Mouse (Mus musculus) CH12.LX (cell line): ENCODE results near the gene Far1. TPM values are rescaled to one million over a fixed set of nuclear protein-coding genes. Genes with fewer than 3 reads are reported as not detected.

Experiments used
- DNase-seq: peaks from one replicate; pipeline ENCODE4 v3.0.0-alpha.2; 2013; ENCODE audit errors: extremely low read depth
- H3K27ac ChIP-seq: 2 replicates; pipeline ENCODE4 v1.5.1; 2012; ENCODE audit warnings: low read depth, mild to moderate bottlenecking, control low read depth, moderate library complexity; ENCODE audit not compliant: insufficient read depth
- H3K27me3 ChIP-seq: replicated peaks from 2 replicates; pipeline ENCODE3; 2012; ENCODE audit warnings: inconsistent platforms
- H3K36me3 ChIP-seq, 2 experiments: replicated peaks in 1 of 2; 2 replicates each; pipeline versions ENCODE3 to v1.6.1; 2012; ENCODE audit warnings: inconsistent platforms in 1 of 2, low read length in 1 of 2, mild to moderate bottlenecking in 1 of 2, mixed read lengths in 1 of 2, moderate library complexity in 1 of 2; ENCODE audit not compliant: control insufficient read depth in 1 of 2, insufficient read depth in 1 of 2
- H3K4me1 ChIP-seq, 2 experiments: 2 replicates each; pipeline ENCODE4 v1.6.1; 2012; ENCODE audit warnings: inconsistent platforms in 1 of 2, moderate library complexity in 1 of 2; ENCODE audit not compliant: insufficient read depth in 2 of 2, control insufficient read depth in 1 of 2
- H3K4me2 ChIP-seq: 2 replicates; pipeline ENCODE4 v1.6.1; 2012; ENCODE audit warnings: low read depth, mild to moderate bottlenecking, control low read depth; ENCODE audit not compliant: poor library complexity, insufficient read depth, severe bottlenecking
- H3K4me3 ChIP-seq, 3 experiments: fragments of 150-350 bp in 1 of 3; sonication (generic) in 1 of 3; replicated peaks in 1 of 3; 2 replicates each; pipeline versions ENCODE3 to v1.5.1; 2011 to 2012; ENCODE audit warnings: low read depth in 2 of 3, low read length in 2 of 3, mild to moderate bottlenecking in 2 of 3, moderate library complexity in 2 of 3, control low read depth in 1 of 3, improper control_type of control experiment in 1 of 3, inconsistent platforms in 1 of 3, mixed read lengths in 1 of 3; ENCODE audit not compliant: poor library complexity in 1 of 3
- H3K79me2 ChIP-seq: replicated peaks from 2 replicates; pipeline ENCODE4 v1.6.1; 2012; ENCODE audit warnings: mild to moderate bottlenecking, moderate library complexity; ENCODE audit not compliant: control insufficient read depth, poor library complexity, insufficient read depth, severe bottlenecking; ENCODE audit errors: extremely low read depth
- H3K9ac ChIP-seq: 2 replicates; pipeline ENCODE4 v1.6.1; 2012; ENCODE audit warnings: low read depth, mild to moderate bottlenecking, control low read depth, moderate library complexity; ENCODE audit not compliant: insufficient read depth
- H3K9me3 ChIP-seq: replicated peaks from 2 replicates; pipeline ENCODE3; 2012; ENCODE audit warnings: low read length, inconsistent platforms, mixed read lengths
- EP300 ChIP-seq: IDR thresholded peaks from 2 replicates; pipeline ENCODE4 v1.6.1; 2011; ENCODE audit warnings: low read length, improper control_type of control experiment
- HCFC1 ChIP-seq: IDR thresholded peaks from 2 replicates; pipeline ENCODE4 v1.6.1; 2012; ENCODE audit warnings: low read depth, mild to moderate bottlenecking, inconsistent platforms, low read length, improper control_type of control experiment
- IRF4 ChIP-seq: IDR thresholded peaks from 2 replicates; pipeline ENCODE4 v1.6.1; 2014; ENCODE audit warnings: low read depth, mild to moderate bottlenecking, inconsistent platforms, low read length, improper control_type of control experiment
- JUND ChIP-seq: conservative IDR thresholded peaks from 2 replicates; pipeline ENCODE4 v1.6.1; 2011; ENCODE audit warnings: low read depth, low read length, improper control_type of control experiment
- MAFK ChIP-seq: IDR thresholded peaks from 2 replicates; pipeline ENCODE4 v1.6.1; 2011; ENCODE audit warnings: low read length, improper control_type of control experiment; ENCODE audit not compliant: insufficient replicate concordance
- NRF1 ChIP-seq: IDR thresholded peaks from 2 replicates; pipeline ENCODE4 v1.6.1; 2014; ENCODE audit warnings: low read depth, mild to moderate bottlenecking, inconsistent platforms, low read length, improper control_type of control experiment, moderate library complexity
- PAX5 ChIP-seq: IDR thresholded peaks from 2 replicates; pipeline ENCODE4 v1.6.1; 2012; ENCODE audit warnings: low read length, inconsistent platforms, mixed read lengths
- SMC3 ChIP-seq: IDR thresholded peaks from 2 replicates; pipeline ENCODE4 v1.6.1; 2011; ENCODE audit warnings: low read depth, low read length, improper control_type of control experiment
- TBP ChIP-seq: conservative IDR thresholded peaks from 2 replicates; pipeline ENCODE4 v1.6.1; 2011; ENCODE audit warnings: low read depth, low read length, improper control_type of control experiment
- TCF12 ChIP-seq: IDR thresholded peaks from 2 replicates; pipeline ENCODE4 v1.6.1; 2014; ENCODE audit warnings: low read depth, mild to moderate bottlenecking, inconsistent platforms, low read length, improper control_type of control experiment
- USF1 ChIP-seq: IDR thresholded peaks from 2 replicates; pipeline ENCODE4 v1.6.1; 2014; ENCODE audit warnings: low read depth, mild to moderate bottlenecking, inconsistent platforms, low read length, improper control_type of control experiment
- ZKSCAN1 ChIP-seq: IDR thresholded peaks from 2 replicates; pipeline ENCODE4 v1.6.1; 2012; ENCODE audit warnings: low read depth, inconsistent platforms, low read length, improper control_type of control experiment, borderline replicate concordance
- dilution Hi-C: fragments of 300-500 bp; cut with MboI; formaldehyde crosslinking; loops from 2 replicates; pipeline ENCODE4 v1.14.3; 2020; ENCODE audit warnings: low sequenced_read_pairs; ENCODE audit not compliant: extremely low pct_unique_long_range_greater_than_20kb, extremely low pct_ligation_motif_present
- in situ Hi-C: fragments of 300-500 bp; cut with MboI; formaldehyde crosslinking; loops from 3 replicates; pipeline ENCODE4 v1.14.3; 2019; ENCODE audit warnings: low sequenced_read_pairs, low pct_ligation_motif_present, low pct_unique_long_range_greater_than_20kb, mixed read lengths
- polyA plus RNA-seq: library from polyadenylated mRNA; unstranded; fragments of >175 nt; gene quantifications from 2 replicates; pipeline ENCODE4 v1.2.1, GENCODE M21; 2012; ENCODE audit warnings: low read depth; ENCODE audit not compliant: insufficient read length
- total RNA-seq, 2 experiments: library from RNA; depleted of rRNA; stranded (reverse); fragments of 300-350 nt in 1 of 2; fragments of >200 nt in 1 of 2; gene quantifications; 2 replicates each; pipeline ENCODE4 v1.2.3; 2012 to 2014

Gene Far1
- total and polyA plus RNA-seq, 3 experiments = 73.4 to 170 (median 97.3) TPM

DNA sequence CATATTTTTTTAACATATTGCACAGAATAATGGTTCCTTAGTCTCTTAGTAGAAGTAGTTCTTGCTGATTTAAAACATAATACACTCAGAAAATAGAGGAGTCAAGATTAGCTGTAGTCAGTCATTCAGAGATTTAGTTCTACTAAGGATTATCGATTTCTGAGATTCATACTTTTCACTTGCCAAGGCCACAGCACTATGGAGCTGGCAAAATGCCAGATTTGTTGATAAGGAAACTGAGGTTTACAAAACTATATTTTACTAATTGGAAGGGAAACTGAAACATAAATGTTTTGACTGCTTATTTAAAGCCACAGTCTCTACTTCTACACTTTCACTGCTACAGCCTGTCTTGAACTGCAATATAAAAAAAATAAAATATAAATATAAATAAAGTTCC, 53.3 kb downstream of the Far1 start:
- H3K4me3 ChIP-seq = no peak overlapping the region
- dilution Hi-C loops (no loop called here), in situ Hi-C loops (no loop called here)
- no peak overlapping the region for H3K4me2 ChIP-seq
- no peaks in the 10 kb centered on the region for H3K9me3 ChIP-seq
- no peak overlapping the region for H3K27ac ChIP-seq
- H3K27me3 ChIP-seq = no peaks in the 10 kb centered on the region
- TF ChIP-seq ZKSCAN1 (no peak), NRF1 (no peak), HCFC1 (no peak), TCF12 (no peak), USF1 (no peak), SMC3 (no peak)
- no peak overlapping the region for H3K9ac ChIP-seq
- peaks cover 17 to 54% of the 10 kb centered on the region in 2 experiments for H3K36me3 ChIP-seq
- no peak for DNase-seq
- H3K79me2 ChIP-seq = no peaks in the 10 kb centered on the region
- peaks cover 0 to 12% of the 10 kb centered on the region in 2 experiments; a peak in 2 of 4 replicates for H3K4me1 ChIP-seq

DNA sequence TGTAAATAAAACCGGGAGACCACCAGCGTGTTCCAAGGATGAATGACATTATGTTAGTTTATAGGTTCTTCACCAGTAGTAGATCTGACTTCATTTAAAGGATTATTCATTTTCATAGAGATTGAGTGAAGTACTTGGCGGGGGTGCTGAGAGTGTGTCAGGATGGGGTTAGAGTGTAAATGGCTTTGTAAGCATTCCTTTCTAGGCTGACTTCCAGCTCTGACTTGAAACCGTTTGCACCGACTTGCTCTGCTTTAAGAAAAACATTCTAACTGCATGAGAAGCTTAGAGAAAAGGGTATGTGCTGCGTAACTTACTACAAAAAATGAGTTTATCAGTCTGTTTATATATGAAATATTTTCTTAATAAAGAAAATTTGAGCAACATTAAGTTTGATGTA, 57.5 kb downstream of the Far1 start:
- in situ Hi-C loops = no loop called here
- dilution Hi-C loops = no loop called here
- H3K36me3 ChIP-seq = peaks cover 19 to 35% of the 10 kb centered on the region in 2 experiments

DNA sequence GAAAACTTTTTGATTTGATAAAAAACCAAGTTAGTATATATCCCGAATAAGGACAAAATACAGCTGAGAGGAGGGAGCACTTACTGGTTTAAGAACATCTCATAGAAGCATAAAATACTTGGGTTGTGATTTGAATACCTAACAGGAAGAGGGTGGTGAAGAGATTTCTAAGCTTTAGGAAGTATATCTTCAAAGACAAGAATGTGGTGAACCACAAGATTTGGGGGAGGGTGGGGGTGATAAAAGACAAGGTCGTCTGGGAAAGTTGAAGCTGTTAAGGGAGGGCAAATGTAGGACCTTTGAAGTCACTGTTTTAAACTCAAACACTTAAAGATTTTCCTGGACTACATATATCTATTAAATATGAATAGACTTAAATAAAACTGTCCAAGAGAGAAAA, 59.1 kb downstream of the Far1 start:
- no peak overlapping the region for H3K9ac ChIP-seq
- H3K79me2 ChIP-seq = no peaks in the 10 kb centered on the region
- peaks cover 11 to 25% of the 10 kb centered on the region in 2 experiments for H3K36me3 ChIP-seq
- TF ChIP-seq MAFK (no peak), HCFC1 (no peak)
- H3K27me3 ChIP-seq = no peaks in the 10 kb centered on the region
- H3K4me1 ChIP-seq = peaks cover 0 to 23% of the 10 kb centered on the region in 2 experiments; a peak in 2 of 4 replicates
- H3K9me3 ChIP-seq = no peaks in the 10 kb centered on the region
- H3K4me2 ChIP-seq = no peak overlapping the region
- in situ Hi-C loops (no loop called here), dilution Hi-C loops (no loop called here)
- peak; percentile 38 for DNase-seq
- H3K27ac ChIP-seq = no peak overlapping the region
- no peak overlapping the region for H3K4me3 ChIP-seq

More for the DNA sequence above, 57.5 kb downstream of the Far1 start:
- H3K9me3 ChIP-seq = no peaks in the 10 kb centered on the region
- no peak for DNase-seq
- TF ChIP-seq EP300 (no peak), TBP (no peak), ZKSCAN1 (no peak), PAX5 (no peak), IRF4 (no peak), JUND (no peak)
- H3K9ac ChIP-seq = no peak overlapping the region
- H3K27me3 ChIP-seq = no peaks in the 10 kb centered on the region
- H3K4me2 ChIP-seq = no peak overlapping the region
- H3K4me3 ChIP-seq = no peak overlapping the region
- H3K27ac ChIP-seq = no peak overlapping the region
- no peaks in the 10 kb centered on the region for H3K79me2 ChIP-seq
- peaks cover 0 to 23% of the 10 kb centered on the region in 2 experiments; a peak in 2 of 4 replicates for H3K4me1 ChIP-seq
